Mouse (Mus musculus) thymus, adult 2 months (tissue): ENCODE data around the gene Ell2. TPM values are rescaled to one million over a fixed set of nuclear protein-coding genes. Genes with fewer than 3 reads are reported as not detected.
"Not testable (repeated sequence)": the region's sequence is repeated elsewhere in the genome, so short reads cannot be mapped to it uniquely, and the experiment has no call there.

ENCODE experiments used
- DNase-seq: peaks from one replicate; pipeline ENCODE4 v3.0.0; 2021
- H3K27ac ChIP-seq: fragments of 200-500 bp; 2 replicates; pipeline ENCODE4 v1.5.1; 2012; ENCODE audit warnings: low read length, control low read depth; ENCODE audit not compliant: control insufficient read depth, insufficient read depth
- H3K27me3 ChIP-seq: fragments of 200-500 bp; 2 replicates; pipeline ENCODE4 v1.6.1; 2012; ENCODE audit warnings: mild to moderate bottlenecking, low read length, moderate library complexity, mixed read lengths; ENCODE audit not compliant: control insufficient read depth, insufficient read depth
- H3K36me3 ChIP-seq: fragments of 200-500 bp; 2 replicates; pipeline ENCODE4 v1.6.1; 2012; ENCODE audit warnings: mild to moderate bottlenecking, low read length, moderate library complexity; ENCODE audit not compliant: control insufficient read depth, insufficient read depth
- H3K4me1 ChIP-seq: fragments of 200-500 bp; replicated peaks from 2 replicates; pipeline ENCODE4 v1.6.1; 2012; ENCODE audit warnings: low read length; ENCODE audit not compliant: control insufficient read depth, insufficient read depth
- H3K4me3 ChIP-seq: fragments of 200-500 bp; 2 replicates; pipeline ENCODE4 v1.5.1; 2012; ENCODE audit warnings: mild to moderate bottlenecking, low read length, control low read depth, moderate library complexity; ENCODE audit not compliant: control insufficient read depth, insufficient read depth
- CTCF ChIP-seq: fragments of 200-500 bp; IDR thresholded peaks from 2 replicates; pipeline ENCODE4 v1.5.1; 2012; ENCODE audit warnings: mild to moderate bottlenecking, control low read depth, low read length, moderate library complexity, borderline replicate concordance; ENCODE audit not compliant: control insufficient read depth, poor library complexity, insufficient read depth; ENCODE audit errors: extremely low read depth
- POLR2A ChIP-seq: fragments of 200-500 bp; IDR thresholded peaks from 2 replicates; pipeline ENCODE4 v1.6.1; 2012; ENCODE audit warnings: mild to moderate bottlenecking, low read length, control low read depth, moderate library complexity; ENCODE audit not compliant: control insufficient read depth, poor library complexity, insufficient read depth; ENCODE audit errors: extremely low read depth
- WGBS: fragments of 180-500 bp; shearing (Covaris S2); methylation state at CpG from one replicate; pipeline ENCODE4 v1.1.7; 2018; 5-methylcytosine and 5-hydroxymethylcytosine counted together
- polyA plus RNA-seq: library from polyadenylated mRNA; depleted of rRNA; stranded (reverse); fragments of >200 nt; gene quantifications from 2 replicates; pipeline ENCODE4 v1.2.3, GENCODE M21; 2012

The Ell2 gene
- polyA plus RNA-seq, 1 experiment, result 2.2 TPM

- H3K36me3 ChIP-seq, result no peaks in the 10 kb centered on the region
- H3K4me3 ChIP-seq, result peak overlapping the region; percentile 59
- WGBS, result 7% methylated on average over 64 of the region's 64 CpGs
- TF ChIP-seq POLR2A (peak; percentile 36; the same call in 1 of the 2 replicates), CTCF (no peak)
- DNase-seq, result peak; percentile 73
- H3K27ac ChIP-seq, result no peak overlapping the region
- H3K4me1 ChIP-seq, result peaks cover 16% of the 10 kb centered on the region
- H3K27me3 ChIP-seq, result peaks cover 18% of the 10 kb centered on the region
Measured at GRCm38 (mm10) chr13:75706882-75707816, 592 bp downstream of the Ell2 start.

GRCm38 (mm10) chr13:75707821-75708636 lies 1.5 kb downstream of the Ell2 start:
- Histone ChIP-seq H3K4me3 (peak overlapping the region; percentile 59), H3K27ac (no peak overlapping the region), H3K36me3 (no peaks in the 10 kb centered on the region), H3K27me3 (peaks cover 18% of the 10 kb centered on the region), H3K4me1 (peaks cover 16% of the 10 kb centered on the region)
- 3% methylated on average over 83 of the region's 83 CpGs for WGBS
- TF ChIP-seq CTCF (0 out of 2 replicates have a peak, but pooled peaks have one; percentile 23), POLR2A (no peak)
- DNase-seq, result peak; percentile 33

- H3K27ac ChIP-seq, result no peak overlapping the region
- peak overlapping the region; percentile 59 for H3K4me3 ChIP-seq
- no peaks in the 10 kb centered on the region for H3K36me3 ChIP-seq
- WGBS, result 43% methylated on average over 8 of the region's 8 CpGs
- no peak for DNase-seq
- TF ChIP-seq POLR2A (no peak), CTCF (no peak)
- peaks cover 18% of the 10 kb centered on the region for H3K27me3 ChIP-seq
- peaks cover 16% of the 10 kb centered on the region for H3K4me1 ChIP-seq
Measured at GRCm38 (mm10) chr13:75708637-75709002, 2.1 kb downstream of the Ell2 start.

- WGBS, result 41% methylated on average over 4 of the region's 4 CpGs
- H3K4me1 ChIP-seq, result peaks cover 16% of the 10 kb centered on the region
- H3K4me3 ChIP-seq, result no peak overlapping the region
- DNase-seq, result no peak
- peaks cover 18% of the 10 kb centered on the region for H3K27me3 ChIP-seq
- H3K36me3 ChIP-seq, result no peaks in the 10 kb centered on the region
- no peak for TF ChIP-seq POLR2A
- no peak for TF ChIP-seq CTCF
- no peak overlapping the region for H3K27ac ChIP-seq
Measured at GRCm38 (mm10) chr13:75709026-75709778, 2.6 kb downstream of the Ell2 start.

GRCm38 (mm10) chr13:75710152-75710551 lies 3.6 kb downstream of the Ell2 start:
- no peak for DNase-seq
- Histone ChIP-seq H3K4me1 (peaks cover 16% of the 10 kb centered on the region), H3K27me3 (peaks cover 18% of the 10 kb centered on the region), H3K4me3 (no peak overlapping the region), H3K36me3 (no peaks in the 10 kb centered on the region), H3K27ac (no peak overlapping the region)
- TF ChIP-seq POLR2A, result no peak
- no peak for TF ChIP-seq CTCF
- WGBS, result 93% methylated on average over 6 of the region's 6 CpGs

GRCm38 (mm10) chr13:75711517-75711916 lies 5.0 kb downstream of the Ell2 start:
- 70% methylated on average over 4 of the region's 4 CpGs for WGBS
- DNase-seq, H3K27ac ChIP-seq, H3K36me3 ChIP-seq, H3K4me3 ChIP-seq: not testable (repeated sequence)
- Histone ChIP-seq H3K4me1 (peaks cover 16% of the 10 kb centered on the region), H3K27me3 (peaks cover 18% of the 10 kb centered on the region)

GRCm38 (mm10) chr13:75712544-75712943 lies 6.0 kb downstream of the Ell2 start:
- not testable (repeated sequence) for H3K36me3 ChIP-seq, DNase-seq, H3K27ac ChIP-seq, H3K4me3 ChIP-seq
- Histone ChIP-seq H3K4me1 (peaks cover 11% of the 10 kb centered on the region), H3K27me3 (peaks cover 12% of the 10 kb centered on the region)
- whole genome bisulfite sequencing, result 87% methylated on average over 4 of the region's 5 CpGs
